Mouse (Mus musculus): ENCODE measurements at regions not wholly inside any gene's neighbourhood (a gene's known extent, or its start where the extent isn't known, plus 50 kb on each side); places are given as distances from the start of the nearest gene placed in this dataset.

- no peak for TF ChIP-seq CTCF (IDR thresholded peaks at IDR 0.05; ENCODE audit: extremely low read depth, insufficient read depth, insufficient read length, insufficient replicate concordance)
- no peak for TF ChIP-seq POLR2A (IDR thresholded peaks at IDR 0.05; ENCODE audit: low read depth, low read length)
Measured at GRCm38 (mm10) chr13:97309411-97309810, 68.5 kb downstream of the Enc1 start.
